Mouse (Mus musculus) CH12F3 (cell line): Measurements from ENCODE around the gene E030018B13Rik.

ENCODE experiments used
- in situ Hi-C: fragments of 300-500 bp; cut with MboI; formaldehyde crosslinking; loops from 2 replicates; pipeline ENCODE4 v1.14.3; 2020; ENCODE audit warnings: low sequenced_read_pairs

Gene E030018B13Rik

DNA sequence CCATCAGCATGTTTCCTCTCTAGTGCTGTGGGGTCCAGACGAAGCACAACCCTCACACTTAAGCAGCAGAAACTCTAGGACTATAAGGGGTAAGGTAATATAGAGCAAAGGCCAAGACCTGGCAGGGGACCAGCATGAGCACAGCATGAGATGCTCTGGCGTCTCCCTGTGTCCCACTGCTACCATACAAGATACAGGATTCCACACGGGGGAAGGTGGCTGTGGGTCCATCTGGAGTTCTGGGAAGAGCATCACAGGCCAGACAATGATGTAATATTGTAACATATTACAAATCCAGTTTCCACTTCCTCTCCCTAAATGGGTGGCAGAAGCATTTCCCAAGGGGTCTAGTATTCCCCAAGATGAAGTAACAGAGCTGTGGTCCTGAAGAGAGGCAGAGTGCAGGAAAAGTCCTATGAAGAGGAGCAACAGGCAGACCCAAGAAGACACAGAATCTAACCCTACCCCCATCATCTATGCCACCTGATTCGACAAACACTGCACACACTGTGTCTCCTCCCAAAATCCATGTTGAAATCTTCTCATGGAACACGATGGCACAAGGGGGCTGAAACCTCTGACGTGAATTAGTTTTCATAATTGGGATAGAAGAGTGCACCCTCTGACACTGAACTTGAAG, at the start of gene E030018B13Rik:
E030018B13Rik (plus strand) TSS at position 590 of the 640 bp plus-strand sequence.
- in situ Hi-C loops = no loop called here

DNA sequence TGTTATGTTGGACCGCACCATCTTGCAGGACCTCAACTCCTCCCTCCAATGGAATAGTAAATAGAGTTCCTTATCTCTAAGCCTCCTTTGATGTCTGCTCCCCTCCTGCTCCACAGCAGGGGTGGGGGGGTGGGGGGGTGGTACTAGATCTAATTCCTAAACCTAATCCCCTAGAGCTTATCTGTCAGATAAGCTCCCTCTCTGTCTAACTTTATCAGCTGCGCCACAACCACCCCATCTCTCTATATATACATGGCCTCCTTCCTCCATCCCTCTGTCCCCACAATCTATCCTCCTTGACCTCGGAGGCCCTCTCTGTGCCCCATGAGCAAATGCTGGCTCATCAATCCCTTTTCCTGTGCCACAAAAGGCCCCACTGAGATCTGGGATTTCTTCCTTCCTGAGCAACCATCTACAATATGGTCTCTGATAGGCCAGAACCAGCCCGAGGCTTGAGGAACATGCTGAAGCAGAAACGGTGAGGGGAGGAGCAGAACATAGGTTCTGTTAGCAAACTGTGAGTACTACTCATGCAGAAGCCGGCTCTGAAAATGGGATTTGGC, 48.2 kb upstream of the E030018B13Rik start:
- in situ Hi-C loops = no loop called here

DNA sequence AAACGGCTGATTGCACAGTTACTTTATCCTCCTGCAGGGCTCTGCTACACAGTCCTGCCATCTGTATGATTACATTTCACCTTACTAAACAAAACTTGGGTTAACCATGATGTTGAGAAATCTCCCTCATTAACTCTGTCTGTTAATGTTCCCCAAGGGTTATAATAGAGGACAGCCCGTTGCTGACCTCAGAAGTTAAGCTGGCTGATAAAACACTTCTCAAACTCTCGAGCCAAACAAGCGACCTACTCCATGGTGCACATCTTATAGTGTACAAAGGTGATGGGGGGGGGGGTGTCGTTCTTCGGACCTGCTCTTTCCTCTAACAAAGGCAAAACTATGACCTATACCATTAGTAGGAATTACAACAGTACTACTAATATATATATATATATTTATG, 45.0 kb upstream of the E030018B13Rik start:
- in situ Hi-C loops = no loop called here

DNA sequence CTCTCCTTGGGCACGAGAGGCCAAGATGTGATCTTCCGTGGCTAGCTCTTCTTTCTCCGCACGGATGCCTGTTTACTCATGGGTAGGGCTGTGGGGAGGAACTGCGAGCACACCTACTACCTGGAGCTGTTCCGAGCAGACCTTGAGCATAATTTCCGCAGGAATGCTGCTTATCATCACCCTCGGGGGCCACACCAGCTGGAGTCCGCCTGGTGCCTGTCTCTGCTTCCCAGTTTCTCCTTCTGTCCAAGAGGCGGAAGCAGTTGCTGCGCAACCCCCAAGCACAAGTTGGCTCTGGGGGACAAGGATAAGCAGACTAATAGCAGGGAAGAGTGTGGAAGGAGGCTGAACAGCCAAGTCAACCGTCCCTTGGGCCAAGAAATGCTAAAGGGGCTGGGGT, 42.8 kb upstream of the E030018B13Rik start:
- in situ Hi-C loops = no loop called here

DNA sequence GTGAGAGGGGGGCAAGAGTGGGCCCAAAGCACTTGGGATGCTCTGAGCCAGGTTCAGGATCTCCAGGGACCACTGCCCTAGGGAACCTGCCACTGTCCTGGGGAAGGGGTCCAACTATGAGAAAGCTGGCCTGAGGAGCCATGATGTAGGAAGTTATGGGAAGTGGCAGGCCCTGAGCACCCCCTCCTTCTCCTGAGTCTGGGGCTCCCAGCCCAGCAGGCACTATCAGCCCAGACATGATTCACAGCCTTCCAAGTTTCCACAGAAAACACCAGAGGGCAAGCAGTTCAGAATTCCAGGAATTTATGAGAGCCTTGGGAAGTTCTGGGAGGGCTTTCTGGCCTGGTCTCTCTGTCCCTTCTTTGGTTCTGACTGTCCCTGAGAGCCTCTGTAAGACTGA, 41.0 kb upstream of the E030018B13Rik start:
- in situ Hi-C loops = no loop called here

DNA sequence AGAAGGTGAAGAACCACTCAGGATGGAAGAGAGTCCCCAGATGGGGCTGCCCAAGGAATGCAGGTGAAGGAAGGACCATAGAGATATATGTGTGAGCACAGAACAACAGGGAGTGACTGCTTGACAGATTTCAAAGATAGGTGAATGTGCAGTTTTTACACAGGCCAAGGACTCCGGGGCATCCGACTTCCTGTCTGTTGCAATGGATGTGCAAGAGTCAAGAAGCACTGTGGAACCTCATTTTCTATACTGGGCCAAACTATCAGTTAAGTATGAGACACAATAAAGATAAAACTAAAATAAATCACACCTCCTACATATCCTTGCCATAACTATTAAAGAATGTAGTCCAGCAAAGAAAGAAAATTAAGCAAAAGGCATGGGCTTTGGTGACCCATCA, 40.0 kb upstream of the E030018B13Rik start:
- in situ Hi-C loops = no loop called here

DNA sequence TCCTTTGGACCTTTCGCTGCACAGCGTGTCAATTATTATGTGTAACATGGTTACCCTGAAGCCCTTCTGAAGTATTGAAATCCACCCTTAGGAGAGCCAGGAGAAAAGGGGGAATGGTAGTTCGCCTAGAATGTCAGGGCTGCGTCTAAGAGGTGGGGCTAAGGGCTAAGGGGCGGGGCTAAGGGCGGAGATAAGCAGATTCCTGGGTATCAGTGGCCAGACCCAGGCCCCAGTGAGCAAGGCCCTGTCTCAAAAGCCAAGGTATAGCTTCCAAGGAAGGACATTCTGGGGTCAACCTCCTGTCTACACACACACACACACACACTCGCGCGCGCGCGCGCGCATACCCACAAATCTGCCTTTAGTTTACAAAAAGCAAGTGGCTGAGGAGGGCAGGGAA, 39.0 kb upstream of the E030018B13Rik start:
- in situ Hi-C loops = no loop called here

DNA sequence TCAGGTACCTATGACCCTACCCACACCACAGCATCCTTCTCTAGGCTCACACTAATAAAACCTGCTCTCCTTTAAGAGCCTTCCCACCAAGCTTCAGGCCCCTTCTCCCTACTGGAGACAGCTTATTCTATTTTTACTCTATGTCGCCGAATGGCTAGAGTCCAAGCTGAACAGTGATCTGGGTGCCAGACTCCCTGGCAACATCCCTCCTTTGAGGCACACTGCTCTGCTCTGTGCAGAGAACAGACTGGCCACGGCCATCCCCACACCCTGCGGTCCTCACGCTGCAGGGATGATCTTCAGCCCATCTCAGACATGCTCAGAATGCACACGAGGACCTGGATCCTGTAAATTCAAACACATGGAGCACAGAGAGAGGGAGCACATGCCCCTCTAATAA, 37.1 kb upstream of the E030018B13Rik start:
- in situ Hi-C loops = no loop called here

DNA sequence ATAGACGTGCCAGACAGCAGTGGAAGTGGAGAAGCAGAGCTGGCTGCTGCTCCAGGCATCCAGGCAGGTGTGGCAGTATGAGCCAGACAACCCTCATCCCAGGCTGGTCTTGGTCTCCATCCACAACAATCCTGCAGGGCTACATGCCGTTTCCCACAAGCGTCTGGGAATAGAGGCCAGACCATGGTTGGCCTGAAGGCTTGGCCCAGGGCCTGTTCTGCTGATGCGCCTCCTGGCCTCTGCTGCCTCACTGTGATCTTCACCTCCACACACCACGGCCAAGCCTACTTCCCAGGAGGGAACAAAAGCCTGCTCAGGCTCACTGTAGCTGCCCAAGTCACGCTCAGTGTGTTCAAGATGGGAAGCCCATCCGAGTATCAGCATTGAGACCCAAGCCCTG, 33.9 kb upstream of the E030018B13Rik start:
- in situ Hi-C loops = no loop called here

DNA sequence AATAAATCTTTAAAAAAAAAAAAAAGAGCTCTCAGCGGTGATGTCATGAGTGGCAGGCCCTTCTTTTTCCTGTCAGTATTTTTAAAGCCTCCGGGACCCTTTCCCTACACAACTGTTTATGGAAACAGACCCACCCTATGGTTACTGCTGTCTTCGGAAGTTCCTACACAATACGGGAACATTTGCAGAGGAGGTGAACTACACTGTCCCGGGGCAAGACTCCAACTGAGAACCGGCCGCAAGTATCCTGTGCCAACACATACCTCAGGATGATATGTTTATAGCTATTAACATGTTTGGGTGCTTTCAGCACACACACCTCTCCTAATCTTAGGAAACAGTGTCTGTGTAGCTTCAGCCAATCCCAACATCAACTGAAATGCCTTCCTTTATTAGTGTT, 31.6 kb upstream of the E030018B13Rik start:
- in situ Hi-C loops = no loop called here

DNA sequence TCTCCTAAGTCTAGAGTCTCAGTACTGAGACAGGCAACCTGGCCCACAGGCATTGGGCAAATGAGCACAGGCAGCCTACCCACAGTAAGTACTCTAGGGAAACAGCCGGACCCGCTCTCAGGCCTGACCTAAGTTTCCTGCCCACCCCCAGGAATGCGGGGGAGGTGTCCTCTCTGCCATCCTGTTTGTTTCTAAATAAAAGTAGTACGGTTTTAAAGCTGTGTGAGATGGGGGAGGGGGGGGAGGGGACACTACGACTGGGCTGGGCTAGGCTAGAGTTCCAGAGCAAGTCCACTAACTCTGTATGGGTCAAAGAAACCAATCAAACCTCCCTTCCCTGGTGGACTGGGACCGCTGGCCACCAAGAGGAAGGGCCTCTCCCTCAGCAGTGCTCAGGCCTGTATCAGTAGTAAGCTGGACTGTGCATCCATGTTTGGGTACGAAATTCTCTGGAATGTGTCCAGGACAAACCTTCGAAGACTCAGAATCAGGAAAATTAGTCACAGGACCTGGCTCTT, 29.6 kb upstream of the E030018B13Rik start:
- in situ Hi-C loops = no loop called here

DNA sequence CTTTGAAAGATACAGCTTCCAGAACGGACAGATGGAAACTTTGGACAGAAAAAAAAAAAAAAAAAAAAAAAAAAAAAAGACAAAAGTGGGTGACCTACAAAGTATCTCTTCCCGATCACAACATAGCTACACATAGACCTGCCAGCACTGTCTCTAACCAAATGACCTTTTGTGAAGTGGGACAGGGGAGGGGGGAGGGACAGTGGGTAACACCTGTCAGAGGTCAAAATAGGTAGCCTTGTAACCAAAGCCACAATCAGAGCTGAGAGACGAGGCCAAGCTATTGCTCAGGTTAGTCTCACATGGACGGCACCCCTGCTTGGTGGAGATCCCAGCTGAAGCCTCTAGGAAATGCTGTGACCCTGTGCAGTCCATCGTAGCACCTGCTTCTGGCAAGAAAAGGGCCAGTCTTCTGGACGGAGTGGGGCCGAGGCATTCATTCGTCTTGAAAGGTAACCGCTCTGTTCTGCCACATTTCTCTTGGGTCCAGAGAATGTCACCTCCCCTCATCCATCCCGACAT, 29.0 kb upstream of the E030018B13Rik start:
- in situ Hi-C loops = no loop called here

DNA sequence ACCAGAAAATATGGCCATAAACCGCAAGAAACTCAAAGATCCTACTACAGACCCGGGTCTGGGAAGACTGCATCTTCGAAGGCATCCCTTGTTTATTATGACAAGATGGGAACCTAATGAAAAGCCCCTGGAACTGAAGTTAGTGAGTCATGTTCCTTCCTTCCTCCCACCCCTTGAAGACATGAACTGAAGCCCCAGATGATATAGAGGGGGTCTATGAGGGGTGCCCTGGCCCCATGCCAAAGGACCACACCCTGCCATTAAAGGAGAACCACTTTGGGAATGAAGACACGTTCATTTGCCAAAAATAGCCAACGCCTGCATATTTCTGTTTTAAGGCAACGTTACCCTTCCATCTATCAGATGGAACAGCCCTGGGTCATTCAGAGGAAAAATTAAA, 28.0 kb upstream of the E030018B13Rik start:
- in situ Hi-C loops = no loop called here

DNA sequence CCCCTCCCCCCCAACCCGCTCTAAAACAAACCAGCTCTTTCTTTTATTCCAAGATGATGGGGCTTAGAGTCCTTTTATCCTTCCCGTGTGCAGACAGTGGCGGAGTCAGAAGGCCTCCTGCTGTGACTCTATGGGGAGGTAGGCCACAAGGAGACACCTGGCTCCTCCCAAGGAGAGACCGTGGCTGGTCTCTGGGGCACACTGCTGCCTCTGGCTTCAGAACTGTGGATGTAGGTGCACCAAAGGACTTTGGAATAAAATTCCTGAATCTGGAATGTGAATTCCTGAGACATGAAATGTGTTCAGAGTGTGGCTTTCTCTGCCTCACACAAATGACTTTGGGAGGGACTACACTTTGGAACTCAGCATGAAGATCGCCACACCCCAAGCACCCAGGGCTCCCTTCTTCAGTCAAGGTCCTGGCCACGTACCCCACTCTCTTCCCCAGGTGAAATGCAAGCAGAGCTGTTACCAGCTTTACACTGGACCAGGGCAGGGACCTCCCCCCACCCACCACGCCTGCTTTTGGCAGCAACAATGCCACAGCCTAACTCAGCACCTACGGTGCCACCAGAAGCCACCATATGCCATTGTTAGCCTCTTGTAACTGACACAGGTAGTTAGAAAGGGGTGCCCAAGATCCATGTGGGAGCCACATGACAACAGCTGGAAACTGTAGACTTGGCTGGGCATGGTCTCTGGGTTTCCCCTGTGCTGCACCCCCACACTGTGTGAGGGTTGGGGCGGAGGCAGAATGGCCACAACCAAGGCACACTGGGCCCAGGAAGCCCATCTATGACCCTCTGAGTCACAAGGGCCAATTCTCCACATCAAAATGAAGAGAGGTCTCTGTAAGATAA, 27.3 kb upstream of the E030018B13Rik start:
- in situ Hi-C loops = no loop called here

DNA sequence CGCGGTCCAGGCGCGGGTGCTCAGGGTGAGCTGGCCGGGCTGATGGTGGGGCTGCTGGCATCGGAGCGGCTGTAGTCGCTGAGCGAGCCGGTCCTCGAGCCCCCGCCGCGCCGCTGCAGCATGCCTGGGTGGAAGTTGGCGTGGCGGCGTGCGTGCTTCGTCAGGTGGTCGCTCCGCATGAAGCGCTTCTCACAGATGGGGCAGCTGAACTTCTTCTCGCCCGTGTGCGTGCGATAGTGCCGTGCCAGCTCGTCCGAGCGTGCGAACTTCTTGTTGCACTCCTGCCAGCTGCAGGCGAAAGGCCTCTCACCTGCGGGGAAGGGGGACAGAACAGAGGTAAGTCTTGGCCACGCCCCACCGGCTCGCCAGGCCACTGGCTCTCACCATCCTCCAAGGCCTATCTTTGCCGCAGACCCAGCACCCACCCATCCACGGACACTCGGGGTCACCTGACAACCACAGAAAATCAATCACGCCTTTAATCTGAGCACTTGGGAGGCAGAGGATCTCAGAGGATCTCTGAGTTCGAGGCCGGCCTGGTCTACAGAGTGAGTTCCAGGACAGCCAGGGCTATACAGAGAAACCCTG, 25.1 kb upstream of the E030018B13Rik start:
- in situ Hi-C loops = no loop called here

DNA sequence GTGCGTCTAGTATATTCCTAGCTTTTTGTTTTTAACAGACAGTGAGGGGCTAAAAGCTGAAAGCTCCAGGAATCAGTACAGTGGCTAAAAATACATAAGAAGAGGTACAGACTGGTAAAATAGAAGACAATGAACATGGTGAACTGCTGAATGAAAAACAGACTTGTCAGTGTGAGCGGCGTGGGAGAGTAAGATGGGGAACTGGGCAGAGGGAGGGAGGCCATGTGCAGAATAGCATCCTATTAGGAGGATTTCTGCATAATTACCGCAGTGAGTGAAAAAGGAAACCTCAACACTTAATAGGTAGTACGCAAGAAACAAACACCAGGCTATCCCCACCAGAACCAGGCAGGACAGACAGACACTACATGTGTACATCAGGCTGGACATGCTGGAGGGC, 23.5 kb upstream of the E030018B13Rik start:
- in situ Hi-C loops = no loop called here

DNA sequence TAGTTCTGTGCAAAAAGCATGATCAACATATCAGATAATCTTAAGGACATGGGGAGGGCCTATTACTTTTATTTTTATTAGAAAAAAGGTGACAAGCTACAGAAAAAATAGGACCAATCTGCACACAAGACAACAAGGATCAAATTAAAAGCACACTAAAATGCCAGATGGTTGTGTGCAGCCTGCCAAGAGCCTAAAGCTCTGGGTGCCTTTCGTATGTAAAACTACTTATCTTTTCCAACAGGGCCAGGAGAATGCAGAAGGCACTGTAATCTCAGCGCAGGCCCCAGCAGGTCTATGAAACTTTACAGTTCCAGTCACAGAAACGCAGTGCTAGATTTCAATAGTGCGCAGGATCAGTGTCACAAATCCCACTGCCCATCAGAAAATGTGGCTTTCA, 22.9 kb upstream of the E030018B13Rik start:
- in situ Hi-C loops = no loop called here

DNA sequence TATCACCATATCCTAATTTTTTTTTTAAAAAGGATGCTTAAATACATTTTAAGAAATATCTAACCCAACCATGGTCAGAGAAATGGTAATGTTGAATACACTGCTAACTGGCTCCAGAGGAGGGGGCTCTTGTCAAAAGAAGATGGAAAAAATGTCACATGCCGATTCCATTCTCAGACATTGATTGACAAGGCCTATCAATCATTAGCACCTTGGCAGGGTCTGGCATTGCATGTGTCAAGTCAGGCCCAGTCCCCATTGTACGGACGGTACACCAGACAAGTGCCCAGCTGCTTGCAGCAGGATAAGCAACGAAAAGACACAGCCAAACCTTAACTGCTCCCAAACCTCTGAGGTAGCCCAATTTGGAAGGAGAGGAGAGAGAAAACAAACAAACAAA, 22.0 kb upstream of the E030018B13Rik start:
- in situ Hi-C loops = no loop called here

DNA sequence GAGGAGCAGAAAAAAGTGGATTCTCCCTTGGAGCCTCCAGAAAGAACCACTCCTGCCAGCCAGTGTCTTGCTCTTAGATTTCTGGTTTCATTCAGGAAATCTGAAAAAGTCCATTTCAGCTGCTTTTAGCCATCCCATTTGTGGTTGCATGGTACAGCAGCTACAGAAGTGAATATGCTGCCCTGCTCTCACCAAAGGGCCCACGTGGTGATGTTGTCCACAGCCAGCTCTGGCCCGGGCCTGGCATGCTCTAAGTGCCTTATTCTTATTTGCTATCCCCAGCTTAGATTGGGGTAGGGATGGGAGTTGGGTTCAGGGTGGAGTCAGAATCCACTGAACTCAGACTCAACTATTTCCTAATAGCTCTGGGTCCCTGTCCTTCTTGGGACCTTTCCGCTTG, 21.4 kb upstream of the E030018B13Rik start:
- in situ Hi-C loops = no loop called here

DNA sequence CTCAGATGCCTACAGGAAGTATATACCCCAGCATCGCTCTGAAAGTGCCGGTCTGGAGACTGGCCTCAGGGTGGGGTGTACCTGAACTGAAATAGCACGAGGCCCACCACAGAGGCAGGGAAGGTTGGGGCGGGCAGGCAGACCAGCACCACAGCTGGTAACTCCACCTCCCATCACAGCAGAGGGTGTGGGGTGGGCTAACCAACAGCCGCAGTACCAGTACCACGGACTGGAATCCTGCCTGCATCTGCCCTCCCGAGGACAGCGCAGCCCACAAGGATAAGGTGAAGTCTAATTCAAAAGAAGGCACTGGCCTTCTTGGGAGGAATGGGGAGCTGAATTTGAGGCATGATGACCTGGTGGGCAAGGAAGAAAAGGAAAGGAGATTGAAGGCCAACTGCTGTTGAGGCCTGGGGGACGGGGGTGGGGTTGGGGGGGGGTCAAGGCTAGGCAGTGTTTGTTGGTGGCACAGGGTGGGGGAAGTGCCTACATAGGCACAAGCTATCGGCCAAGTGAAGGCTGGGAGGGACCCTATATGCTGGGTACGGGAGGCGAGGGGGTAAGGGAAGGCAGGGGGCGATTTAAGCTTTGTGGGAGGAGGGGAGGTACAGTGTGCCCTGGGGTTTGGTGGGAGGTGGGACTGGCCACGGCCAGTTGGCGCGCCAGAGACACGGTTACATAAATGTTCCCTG, 20.2 kb upstream of the E030018B13Rik start:
- in situ Hi-C loops = no loop called here
